Mouse (Mus musculus) CH12.LX (cell line): ENCODE data around the gene Olfr872. TPM values are rescaled to one million over a fixed set of nuclear protein-coding genes. Genes with fewer than 3 reads are reported as not detected.

Experiments
- DNase-seq: peaks from one replicate; pipeline ENCODE4 v3.0.0-alpha.2; 2013; ENCODE audit errors: extremely low read depth
- H3K27ac ChIP-seq: 2 replicates; pipeline ENCODE4 v1.5.1; 2012; ENCODE audit warnings: low read depth, mild to moderate bottlenecking, control low read depth, moderate library complexity; ENCODE audit not compliant: insufficient read depth
- H3K27me3 ChIP-seq: replicated peaks from 2 replicates; pipeline ENCODE3; 2012; ENCODE audit warnings: inconsistent platforms
- H3K36me3 ChIP-seq, 2 experiments: replicated peaks in 1 of 2; 2 replicates each; pipeline versions ENCODE3 to v1.6.1; 2012; ENCODE audit warnings: inconsistent platforms in 1 of 2, low read length in 1 of 2, mild to moderate bottlenecking in 1 of 2, mixed read lengths in 1 of 2, moderate library complexity in 1 of 2; ENCODE audit not compliant: control insufficient read depth in 1 of 2, insufficient read depth in 1 of 2
- H3K4me1 ChIP-seq, 2 experiments: 2 replicates each; pipeline ENCODE4 v1.6.1; 2012; ENCODE audit warnings: inconsistent platforms in 1 of 2, moderate library complexity in 1 of 2; ENCODE audit not compliant: insufficient read depth in 2 of 2, control insufficient read depth in 1 of 2
- H3K4me2 ChIP-seq: 2 replicates; pipeline ENCODE4 v1.6.1; 2012; ENCODE audit warnings: low read depth, mild to moderate bottlenecking, control low read depth; ENCODE audit not compliant: poor library complexity, insufficient read depth, severe bottlenecking
- H3K4me3 ChIP-seq, 3 experiments: fragments of 150-350 bp in 1 of 3; sonication (generic) in 1 of 3; replicated peaks in 1 of 3; 2 replicates each; pipeline versions ENCODE3 to v1.5.1; 2011 to 2012; ENCODE audit warnings: low read depth in 2 of 3, low read length in 2 of 3, mild to moderate bottlenecking in 2 of 3, moderate library complexity in 2 of 3, control low read depth in 1 of 3, improper control_type of control experiment in 1 of 3, inconsistent platforms in 1 of 3, mixed read lengths in 1 of 3; ENCODE audit not compliant: poor library complexity in 1 of 3
- H3K79me2 ChIP-seq: replicated peaks from 2 replicates; pipeline ENCODE4 v1.6.1; 2012; ENCODE audit warnings: mild to moderate bottlenecking, moderate library complexity; ENCODE audit not compliant: control insufficient read depth, poor library complexity, insufficient read depth, severe bottlenecking; ENCODE audit errors: extremely low read depth
- H3K9ac ChIP-seq: 2 replicates; pipeline ENCODE4 v1.6.1; 2012; ENCODE audit warnings: low read depth, mild to moderate bottlenecking, control low read depth, moderate library complexity; ENCODE audit not compliant: insufficient read depth
- H3K9me3 ChIP-seq: replicated peaks from 2 replicates; pipeline ENCODE3; 2012; ENCODE audit warnings: low read length, inconsistent platforms, mixed read lengths
- CHD2 ChIP-seq: IDR thresholded peaks from 2 replicates; pipeline ENCODE4 v1.6.1; 2011; ENCODE audit warnings: low read length, improper control_type of control experiment
- ELF1 ChIP-seq: IDR thresholded peaks from 2 replicates; pipeline ENCODE4 v1.6.1; 2014; ENCODE audit warnings: low read depth, mild to moderate bottlenecking, inconsistent platforms, low read length, improper control_type of control experiment
- ETS1 ChIP-seq: conservative IDR thresholded peaks from 2 replicates; pipeline ENCODE4 v1.6.1; 2012; ENCODE audit warnings: low read depth, mild to moderate bottlenecking, inconsistent platforms, low read length, improper control_type of control experiment, moderate library complexity
- JUN ChIP-seq: IDR thresholded peaks from 2 replicates; pipeline ENCODE4 v1.6.1; 2011; ENCODE audit warnings: low read depth, mild to moderate bottlenecking, low read length, improper control_type of control experiment, moderate library complexity; ENCODE audit not compliant: insufficient read depth
- KAT2A ChIP-seq: IDR thresholded peaks from 2 replicates; pipeline ENCODE4 v1.6.1; 2012; ENCODE audit warnings: low read length, improper control_type of control experiment, inconsistent platforms; ENCODE audit not compliant: insufficient replicate concordance
- MAZ ChIP-seq: IDR thresholded peaks from 2 replicates; pipeline ENCODE4 v1.6.1; 2012; ENCODE audit warnings: low read depth, mild to moderate bottlenecking, inconsistent platforms, low read length, improper control_type of control experiment, moderate library complexity
- MEF2A ChIP-seq: IDR thresholded peaks from 2 replicates; pipeline ENCODE4 v1.6.1; 2014; ENCODE audit warnings: low read depth, mild to moderate bottlenecking, inconsistent platforms, low read length, improper control_type of control experiment, borderline replicate concordance
- MYC ChIP-seq: IDR thresholded peaks from 2 replicates; pipeline ENCODE4 v1.6.1; 2011; ENCODE audit warnings: low read depth, mild to moderate bottlenecking, improper control_type of control experiment, low read length
- PAX5 ChIP-seq: IDR thresholded peaks from 2 replicates; pipeline ENCODE4 v1.6.1; 2012; ENCODE audit warnings: low read length, inconsistent platforms, mixed read lengths
- POLR2A ChIP-seq: IDR thresholded peaks from 2 replicates; pipeline ENCODE4 v1.6.1; 2011; ENCODE audit warnings: low read depth, mild to moderate bottlenecking, improper control_type of control experiment, low read length
- POLR2AphosphoS2 ChIP-seq: IDR thresholded peaks from 2 replicates; pipeline ENCODE4 v1.6.1; 2011; ENCODE audit warnings: low read depth, low read length, improper control_type of control experiment
- RAD21 ChIP-seq: IDR thresholded peaks from 2 replicates; pipeline ENCODE4 v1.6.1; 2011; ENCODE audit warnings: low read depth, mild to moderate bottlenecking, low read length, improper control_type of control experiment, moderate library complexity
- RCOR1 ChIP-seq: conservative IDR thresholded peaks from 2 replicates; pipeline ENCODE4 v1.6.1; 2012; ENCODE audit warnings: low read depth, mild to moderate bottlenecking, inconsistent platforms, low read length, improper control_type of control experiment
- SIN3A ChIP-seq: IDR thresholded peaks from 2 replicates; pipeline ENCODE4 v1.6.1; 2012; ENCODE audit warnings: low read length, improper control_type of control experiment, inconsistent platforms
- SMC3 ChIP-seq: IDR thresholded peaks from 2 replicates; pipeline ENCODE4 v1.6.1; 2011; ENCODE audit warnings: low read depth, low read length, improper control_type of control experiment
- TCF12 ChIP-seq: IDR thresholded peaks from 2 replicates; pipeline ENCODE4 v1.6.1; 2014; ENCODE audit warnings: low read depth, mild to moderate bottlenecking, inconsistent platforms, low read length, improper control_type of control experiment
- UBTF ChIP-seq: IDR thresholded peaks from 2 replicates; pipeline ENCODE4 v1.6.1; 2012; ENCODE audit warnings: low read depth, mild to moderate bottlenecking, inconsistent platforms, low read length, improper control_type of control experiment, moderate library complexity
- ZKSCAN1 ChIP-seq: IDR thresholded peaks from 2 replicates; pipeline ENCODE4 v1.6.1; 2012; ENCODE audit warnings: low read depth, inconsistent platforms, low read length, improper control_type of control experiment, borderline replicate concordance
- ZMIZ1 ChIP-seq: IDR thresholded peaks from 2 replicates; pipeline ENCODE4 v1.6.1; 2012; ENCODE audit warnings: low read depth, mild to moderate bottlenecking, inconsistent platforms, low read length, improper control_type of control experiment
- ZNF384 ChIP-seq: IDR thresholded peaks from 2 replicates; pipeline ENCODE4 v1.6.1; 2012; ENCODE audit warnings: low read depth, low read length, improper control_type of control experiment, inconsistent platforms
- dilution Hi-C: fragments of 300-500 bp; cut with MboI; formaldehyde crosslinking; loops from 2 replicates; pipeline ENCODE4 v1.14.3; 2020; ENCODE audit warnings: low sequenced_read_pairs; ENCODE audit not compliant: extremely low pct_unique_long_range_greater_than_20kb, extremely low pct_ligation_motif_present
- in situ Hi-C: fragments of 300-500 bp; cut with MboI; formaldehyde crosslinking; loops from 3 replicates; pipeline ENCODE4 v1.14.3; 2019; ENCODE audit warnings: low sequenced_read_pairs, low pct_ligation_motif_present, low pct_unique_long_range_greater_than_20kb, mixed read lengths
- polyA plus RNA-seq: library from polyadenylated mRNA; unstranded; fragments of >175 nt; gene quantifications from 2 replicates; pipeline ENCODE4 v1.2.1, GENCODE M21; 2012; ENCODE audit warnings: low read depth; ENCODE audit not compliant: insufficient read length
- total RNA-seq, 2 experiments: library from RNA; depleted of rRNA; stranded (reverse); fragments of 300-350 nt in 1 of 2; fragments of >200 nt in 1 of 2; gene quantifications; 2 replicates each; pipeline ENCODE4 v1.2.3; 2012 to 2014

Gene Olfr872
- total and polyA plus RNA-seq, 3 experiments: not detected

DNA sequence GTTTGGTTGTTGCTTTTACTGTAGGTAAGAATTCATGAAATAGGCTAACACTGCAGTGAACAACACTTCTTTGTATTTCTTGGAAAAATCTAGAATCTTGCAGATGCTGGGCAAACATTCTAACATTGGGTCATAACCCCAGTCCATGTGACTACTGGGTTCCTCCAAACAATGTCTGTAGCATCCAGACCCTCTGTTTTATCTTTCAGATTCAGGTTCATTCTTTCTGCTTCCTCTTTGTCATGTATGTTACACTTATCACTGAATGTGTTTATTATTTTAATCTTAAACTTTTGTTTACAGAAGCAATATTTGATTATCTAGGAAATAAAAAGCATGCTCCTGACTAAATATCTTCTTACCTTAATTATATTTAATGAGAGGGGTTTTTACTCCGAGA lies 26.1 kb upstream of the Olfr872 start:
- Histone ChIP-seq H3K27ac (no peak overlapping the region), H3K79me2 (no peaks in the 10 kb centered on the region), H3K36me3 (no peaks in the 10 kb centered on the region), H3K4me1 (no peaks in the 10 kb centered on the region), H3K27me3 (no peaks in the 10 kb centered on the region), H3K9ac (no peak overlapping the region), H3K9me3 (no peaks in the 10 kb centered on the region), H3K4me2 (no peak overlapping the region), H3K4me3 (no peak overlapping the region)
- TF ChIP-seq ZKSCAN1 (no peak), ZMIZ1 (no peak), SIN3A (no peak), POLR2A (no peak), MYC (no peak), JUN (no peak), MAZ (no peak), UBTF (no peak), RCOR1 (no peak), CHD2 (no peak), RAD21 (no peak), ETS1 (no peak), KAT2A (no peak), PAX5 (no peak), TCF12 (no peak), POLR2AphosphoS2 (no peak), ZNF384 (no peak)
- DNase-seq: no peak
- dilution Hi-C loops: no loop called here
- in situ Hi-C loops: no loop called here

DNA sequence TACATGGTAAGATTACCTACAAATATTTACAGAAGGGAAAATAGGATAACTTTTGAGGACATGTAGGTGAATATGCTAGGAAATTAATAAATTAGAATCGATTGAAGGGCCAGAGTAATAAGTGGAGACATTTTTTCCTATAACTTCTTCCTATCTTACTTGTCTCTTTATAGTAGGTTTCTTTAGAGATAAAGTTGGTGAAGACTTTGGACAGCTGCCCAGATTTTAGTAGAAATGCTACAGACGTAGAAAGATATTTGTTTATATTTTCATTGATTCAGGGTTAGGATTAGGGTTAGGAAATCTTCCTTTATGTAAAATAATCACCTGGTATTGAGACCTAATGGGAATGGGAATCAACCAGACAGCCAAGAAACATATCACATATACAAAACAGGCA lies 25.4 kb upstream of the Olfr872 start:
- H3K9ac ChIP-seq: no peak overlapping the region
- no peak overlapping the region for H3K27ac ChIP-seq
- no peak for DNase-seq
- H3K9me3 ChIP-seq: no peaks in the 10 kb centered on the region
- no peak for TF ChIP-seq PAX5
- TF ChIP-seq MEF2A: no peak
- TF ChIP-seq UBTF: no peak
- TF ChIP-seq SMC3: no peak
- no peak for TF ChIP-seq ZMIZ1
- no peak for TF ChIP-seq ELF1
- H3K4me3 ChIP-seq: no peak overlapping the region
- no peaks in the 10 kb centered on the region for H3K36me3 ChIP-seq
- no peaks in the 10 kb centered on the region for H3K4me1 ChIP-seq
- H3K27me3 ChIP-seq: no peaks in the 10 kb centered on the region
- dilution Hi-C loops (no loop called here), in situ Hi-C loops (no loop called here)
- no peaks in the 10 kb centered on the region for H3K79me2 ChIP-seq
- H3K4me2 ChIP-seq: no peak overlapping the region
